Mouse (Mus musculus): Measurements from ENCODE around the gene Sbk3. TPM values are rescaled to one million over a fixed set of nuclear protein-coding genes. Genes with fewer than 3 reads are reported as not detected.

The Sbk3 gene
- not detected for total RNA-seq (2023)

DNA sequence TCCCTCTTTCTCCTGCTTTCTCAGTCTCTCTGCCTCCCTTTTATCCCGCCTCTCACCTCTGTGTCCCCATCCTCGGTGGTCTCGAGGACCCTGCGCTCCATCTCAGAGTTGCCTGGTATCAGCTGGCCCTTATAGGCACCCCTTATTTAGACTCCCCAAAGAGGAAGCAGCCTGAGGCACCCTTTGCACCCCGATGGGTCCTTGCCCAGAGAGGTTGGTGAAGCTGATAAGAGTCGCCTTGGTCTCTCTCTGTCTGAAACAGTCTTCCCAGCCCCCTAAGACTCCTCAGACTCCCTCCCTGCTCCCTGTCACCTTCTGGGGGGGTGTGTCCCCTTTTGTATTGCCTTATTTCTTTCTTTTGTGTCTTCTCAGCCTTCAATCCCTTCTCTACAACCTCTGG is at the start of gene Sbk3:
TSS of gene Sbk3 (minus strand) at position 101 of the 400 bp plus-strand sequence.

DNA sequence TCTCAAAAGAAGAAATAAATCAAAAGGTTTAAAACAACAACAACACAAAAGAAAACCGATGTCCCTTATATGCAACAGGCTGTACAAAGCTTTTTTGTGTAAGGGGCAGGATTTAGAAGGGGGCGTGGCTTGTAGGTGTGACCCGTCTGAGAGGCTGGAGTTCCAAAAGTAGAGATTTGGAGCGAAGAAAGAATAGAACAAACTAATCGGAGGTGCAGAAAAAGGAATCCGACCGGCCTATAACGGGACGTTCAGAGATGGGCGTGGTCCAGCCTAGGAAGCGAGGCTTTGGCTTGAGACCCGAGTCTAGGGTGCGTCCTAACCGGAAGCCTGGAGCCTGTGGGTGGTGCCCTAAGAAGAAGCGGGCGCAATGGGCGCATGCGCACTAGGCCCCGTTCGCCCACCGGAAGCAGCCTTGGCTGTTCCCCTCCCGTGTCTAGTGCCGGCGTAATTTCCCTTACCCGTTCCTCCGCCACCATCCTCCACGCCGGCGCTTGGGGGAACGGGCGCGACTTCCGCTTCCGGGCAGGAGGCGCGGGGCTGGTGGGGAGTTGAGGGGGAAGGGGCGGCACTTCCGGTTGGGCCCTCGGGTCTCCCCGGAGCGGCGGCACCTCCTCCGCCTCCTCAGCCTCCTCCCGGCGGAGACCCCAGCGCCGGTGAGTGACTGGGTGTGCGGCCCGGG is 49.2 kb upstream of the Sbk3 start, which contains the start of the genes Zfp865 and Ccdc106:
TSS of gene Zfp865 (plus strand) at position 377 of the 682 bp plus-strand sequence.
TSS of gene Ccdc106 (plus strand) at position 554 of the 682 bp plus-strand sequence.

DNA sequence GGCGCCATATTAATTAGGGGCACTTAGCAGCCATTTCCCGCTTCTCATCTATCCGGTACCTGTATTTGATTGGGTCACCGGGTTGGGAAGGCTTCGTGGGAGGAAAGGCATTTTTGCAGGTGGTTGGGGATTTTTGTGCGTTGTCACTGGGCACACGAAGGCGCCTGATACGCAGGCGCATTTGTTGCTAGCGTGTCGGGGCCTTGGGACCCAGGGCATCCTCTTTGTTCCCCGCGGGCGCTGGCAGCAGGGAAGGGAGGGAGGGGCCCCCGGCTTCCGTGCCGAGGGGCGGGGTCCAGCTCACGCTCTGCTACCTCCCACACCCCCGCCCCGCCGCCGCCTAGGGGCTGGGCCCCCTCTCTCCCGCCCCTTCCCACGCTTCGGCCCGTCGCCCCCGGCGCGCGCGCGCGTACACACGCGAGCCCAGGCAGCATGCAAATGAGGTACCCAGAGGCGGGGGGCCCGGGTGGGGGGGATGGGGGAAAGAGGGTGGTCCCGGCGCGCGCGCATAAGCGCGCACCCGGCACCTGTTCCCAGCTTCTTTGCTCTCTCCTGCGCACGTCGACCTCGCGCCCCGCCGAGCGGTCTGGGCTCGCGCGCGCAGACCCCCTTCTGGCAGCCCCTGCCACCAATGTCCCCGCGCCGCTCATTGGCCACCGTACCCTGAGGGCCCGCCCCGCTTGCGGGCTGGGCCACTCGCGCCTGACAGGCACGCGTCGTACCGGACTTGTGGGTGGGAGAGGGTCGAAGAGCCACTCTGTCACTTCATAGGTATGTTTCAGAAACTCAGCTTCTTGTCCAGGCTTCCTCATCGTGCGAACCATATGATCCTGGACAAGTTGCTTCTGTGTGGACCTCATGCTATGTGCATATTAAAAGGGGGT is 44.4 kb upstream of the Sbk3 start, which contains the start of gene Gm44973:
TSS of gene Gm44973 (plus strand) at position 379 of the 884 bp plus-strand sequence.

DNA sequence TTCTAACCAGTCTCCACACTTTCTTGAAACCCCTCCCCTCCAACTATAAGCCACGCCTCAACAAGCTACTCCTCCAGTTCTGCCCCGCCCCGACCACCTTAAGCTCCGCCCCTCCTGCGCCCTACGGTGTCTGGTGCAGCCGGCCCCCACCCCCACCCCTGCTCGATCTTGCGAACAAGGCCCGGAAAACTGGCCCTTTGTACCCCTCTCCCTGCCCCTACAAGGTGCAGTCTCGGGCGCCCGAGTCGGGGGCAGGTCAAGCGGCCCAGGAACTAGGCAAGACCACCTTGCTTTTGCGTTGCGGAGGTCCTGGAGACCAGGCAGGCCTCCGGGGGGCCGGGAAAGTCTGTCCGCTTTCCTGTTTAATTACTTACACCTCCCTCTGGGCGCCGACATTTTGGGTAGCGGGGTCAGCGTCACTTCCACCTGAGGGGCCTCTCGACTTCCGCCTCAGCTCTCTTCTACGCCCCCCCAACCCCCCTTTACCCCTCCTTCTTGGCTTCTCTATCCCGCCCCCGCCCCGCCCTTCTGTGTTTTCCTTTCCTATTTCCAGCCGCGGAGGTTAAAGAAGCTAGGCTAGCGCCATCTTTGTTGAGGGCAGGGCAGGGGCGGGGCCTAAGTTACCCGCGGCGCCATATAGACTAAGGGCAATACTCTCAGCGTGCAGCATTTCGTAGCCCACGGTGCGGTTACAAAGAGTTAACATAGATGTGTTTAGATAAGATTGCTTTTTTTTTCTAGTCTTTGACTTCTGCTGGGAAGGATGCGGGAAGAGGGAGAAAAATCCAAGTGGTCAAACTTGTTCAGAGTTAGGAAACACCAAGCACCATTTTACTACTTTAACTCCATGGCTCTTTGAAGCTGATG is 43.5 kb upstream of the Sbk3 start, which contains the start of the genes Zfp524 and Fiz1:
TSS of gene Zfp524 (plus strand) at position 165 of the 867 bp plus-strand sequence.
TSS of gene Fiz1 (minus strand) at position 447 of the 867 bp plus-strand sequence.

DNA sequence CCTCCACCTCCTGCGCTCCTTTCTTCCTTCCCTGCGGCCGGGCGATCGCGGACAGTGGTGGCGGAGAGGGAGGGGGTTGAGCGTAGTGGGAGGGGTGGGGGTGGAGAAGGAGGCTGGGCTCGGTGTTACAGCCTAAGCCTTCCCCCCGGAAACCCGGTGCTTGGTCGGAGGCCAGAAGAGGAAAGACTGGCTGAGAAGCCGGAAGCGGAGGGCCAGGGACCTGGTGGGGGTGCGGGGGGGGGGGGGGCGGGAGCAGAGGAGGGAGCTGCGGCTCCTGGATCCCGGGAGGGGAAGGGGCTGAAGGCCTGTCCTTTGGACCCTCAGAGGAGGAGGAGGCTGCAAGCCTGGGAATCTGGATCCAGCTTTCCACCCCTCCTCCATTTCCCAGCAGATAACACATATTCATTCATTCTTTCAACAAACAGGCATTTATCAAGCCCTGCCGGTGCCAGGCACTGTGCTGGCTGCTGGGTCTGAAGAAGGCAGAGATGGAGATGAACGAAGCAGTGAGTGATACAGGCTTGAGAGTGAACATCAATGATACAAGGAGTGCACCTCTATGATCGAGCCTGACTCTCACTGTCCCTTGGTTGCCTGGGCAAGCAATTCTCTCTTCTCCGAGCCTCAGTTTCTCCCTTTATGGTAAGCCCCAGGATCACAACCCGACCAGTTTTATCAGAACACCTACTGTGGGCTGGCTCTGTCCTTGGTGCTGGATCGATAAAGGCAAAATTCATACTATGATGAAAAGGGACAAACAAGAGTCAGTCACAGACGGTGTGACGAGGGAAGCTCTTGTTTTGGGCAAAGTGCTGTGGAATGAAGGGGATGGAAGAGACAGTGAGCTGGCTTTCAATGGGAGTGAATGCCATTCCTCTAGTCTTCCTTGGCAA is 25.3 kb upstream of the Sbk3 start, which contains the start of gene Zfp579:
TSS of gene Zfp579 (minus strand) at position 156 of the 893 bp plus-strand sequence.

DNA sequence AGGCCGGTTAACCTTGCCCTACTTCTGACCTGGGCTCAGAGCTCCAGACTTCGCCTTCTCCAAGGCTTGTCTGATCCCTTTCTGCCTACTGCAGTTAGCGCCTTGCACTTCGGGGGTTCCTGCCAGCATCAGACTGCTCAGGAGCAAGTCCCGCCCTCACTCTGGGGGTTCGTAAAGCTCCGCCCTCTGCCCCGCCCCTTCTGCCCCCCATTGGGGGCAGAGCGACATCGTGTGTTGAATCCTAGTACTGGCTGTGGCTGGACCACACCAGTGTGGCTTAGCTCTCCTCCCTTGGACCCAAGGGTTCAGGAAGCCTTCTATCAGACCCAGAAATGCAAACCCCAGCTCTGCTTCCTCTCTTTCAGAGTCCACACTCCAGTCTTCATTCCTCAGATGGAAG is 6.7 kb downstream of the Sbk3 start, which contains the start of gene Sbk2:
TSS of gene Sbk2 (minus strand) at position 135 of the 400 bp plus-strand sequence.

DNA sequence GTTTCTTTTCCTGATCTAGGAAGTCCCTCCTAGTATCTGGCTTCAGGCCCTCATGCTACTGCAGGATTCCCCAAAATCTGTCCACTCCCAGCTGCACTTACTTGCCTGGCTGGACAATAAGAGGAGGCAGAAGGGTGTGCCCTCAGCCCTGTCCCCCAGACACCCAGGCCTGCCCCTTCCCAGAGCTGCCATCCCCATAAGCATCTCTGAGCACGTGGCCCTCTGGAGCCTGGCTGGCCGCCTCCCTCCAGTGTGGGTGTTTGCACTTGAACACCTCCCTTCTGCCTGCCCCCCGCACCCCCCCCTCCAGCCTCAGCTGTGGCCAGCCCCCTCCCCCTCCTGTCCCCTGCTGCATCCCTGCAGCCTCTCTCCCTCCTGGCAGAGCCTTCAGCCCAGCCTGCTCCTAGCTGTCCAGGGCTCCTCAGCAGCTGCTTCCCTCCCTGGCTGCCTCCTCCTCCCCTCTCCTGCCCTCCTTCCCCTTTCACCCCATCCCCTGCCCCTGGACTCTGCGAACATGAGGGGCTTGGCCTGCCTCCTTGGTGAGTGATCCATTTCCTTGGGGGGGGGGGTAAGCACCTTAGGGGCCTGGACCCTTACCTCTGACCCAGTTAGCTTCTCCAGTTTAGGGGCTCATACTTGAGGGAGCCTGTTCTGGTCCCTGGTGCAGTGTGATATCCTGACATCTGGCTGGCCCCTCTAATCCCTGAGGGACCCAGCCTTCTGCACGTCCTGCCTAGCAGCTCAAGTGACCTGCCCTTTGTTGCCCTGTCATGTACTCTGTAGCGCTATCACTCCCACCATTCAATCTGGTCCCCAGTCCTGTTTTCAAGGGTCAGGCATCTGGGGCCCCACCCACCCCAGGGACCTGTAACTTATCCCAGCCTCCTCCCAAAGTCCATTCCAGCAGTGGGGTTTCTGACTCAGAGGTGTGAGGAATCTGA is 45.3 kb downstream of the Sbk3 start, which contains the start of gene Ssc5d:
TSS of gene Ssc5d (plus strand) at position 345 of the 941 bp plus-strand sequence.

DNA sequence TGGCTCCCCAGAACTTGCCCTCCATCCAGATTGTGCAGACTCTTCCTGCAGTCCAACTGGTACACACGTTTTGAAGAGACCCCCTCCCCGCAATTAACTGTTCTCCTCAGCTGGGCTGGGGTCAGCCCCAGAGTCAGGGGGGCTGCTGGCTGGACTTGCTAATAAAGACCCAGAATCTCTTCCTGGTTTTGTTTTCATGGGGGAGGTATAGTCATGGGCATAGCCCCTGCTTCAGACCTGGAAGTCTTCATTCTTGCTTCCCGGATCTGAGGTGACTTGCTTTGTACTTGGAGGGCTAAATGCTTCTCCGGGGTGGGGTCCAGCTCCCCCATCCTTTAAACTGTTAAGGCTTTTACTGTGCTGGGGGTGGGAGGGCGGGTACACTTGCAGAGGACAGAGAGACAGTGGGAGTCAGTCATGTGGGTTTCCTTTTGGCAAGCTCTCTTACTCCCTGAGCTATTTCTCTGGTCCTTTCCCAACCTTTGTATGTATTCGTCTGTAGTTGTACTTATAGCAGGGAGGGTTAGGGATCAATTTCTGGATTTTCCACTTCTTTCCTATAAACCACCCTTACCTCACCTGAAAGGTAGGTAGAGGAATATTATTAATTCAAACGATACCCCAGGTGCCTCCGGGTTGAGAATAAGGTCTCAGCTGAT is 49.0 kb downstream of the Sbk3 start, which contains the start of gene Nat14:
TSS of gene Nat14 (plus strand) at position 205 of the 659 bp plus-strand sequence.

Other genes starting within 250 kb of the Sbk3 start
- gene Tmem150b, start 245.9 kb downstream of the Sbk3 start, total RNA-seq (2023) = 1 to 10 TPM; 2.9 to 3.5 TPM
- gene Kmt5c, start 231.1 kb downstream of the Sbk3 start, total RNA-seq (2023) = 100 to 1,000 TPM; 100 to 105 TPM
- 1 to 10 TPM; 2.7 to 6.8 TPM for gene Cox6b2, start 218.1 kb downstream of the Sbk3 start, total RNA-seq (2023)
- gene Fam71e2, start 199.9 kb downstream of the Sbk3 start, total RNA-seq (2023) = not detected
- gene Il11, start 188.3 kb downstream of the Sbk3 start, total RNA-seq (2023) = not detected
- not detected for gene Tmem190, start 188.2 kb downstream of the Sbk3 start, total RNA-seq (2023)
- gene Tmem238, start 181.5 kb downstream of the Sbk3 start, total RNA-seq (2023) = 1 to 10 TPM; 2.2 to 3.2 TPM
- gene Rpl28, start 178.3 kb downstream of the Sbk3 start, total RNA-seq (2023) = 1,000 to 10,000 TPM; 1,616 to 1,738 TPM
- 100 to 1,000 TPM; 115 to 155 TPM for gene Ube2s, start 158.6 kb downstream of the Sbk3 start, total RNA-seq (2023)
- 1 to 10 TPM; 1.5 to 2.2 TPM for gene Shisa7, start 126.5 kb downstream of the Sbk3 start, total RNA-seq (2023)
- gene Isoc2b, start 100.9 kb downstream of the Sbk3 start, total RNA-seq (2023) = 10 to 100 TPM in 1 of 2 experiments, 1 to 10 TPM in 1; 8.1 to 13.1 TPM
- gene Isoc2a, start 94.0 kb downstream of the Sbk3 start, total RNA-seq (2023) = 10 to 100 TPM; 11.1 to 11.2 TPM
- gene Gm36210, start 64.7 kb downstream of the Sbk3 start, total RNA-seq (2023) = not detected
- 10 to 100 TPM; 32.8 to 34.2 TPM for gene Zfp628, start 56.0 kb downstream of the Sbk3 start, total RNA-seq (2023)
- gene Nat14, start 49.1 kb downstream of the Sbk3 start, total RNA-seq (2023) = 10 to 100 TPM in 1 of 2 experiments, 1 to 10 TPM in 1; 6.6 to 10.6 TPM
- under 1 TPM in 1 of 2 experiments, not detected in 1; 0.41 TPM for gene Ssc5d, start 45.4 kb downstream of the Sbk3 start, total RNA-seq (2023)
- gene Sbk2, start 6.8 kb downstream of the Sbk3 start, total RNA-seq (2023) = under 1 TPM; 0.33 to 0.87 TPM
- gene Zfp579, start 25.0 kb upstream of the Sbk3 start, total RNA-seq (2023) = 10 to 100 TPM; 20.7 to 31.7 TPM
- gene Zfp524, start 43.2 kb upstream of the Sbk3 start, total RNA-seq (2023) = 10 to 100 TPM; 10.5 to 12.3 TPM
- 10 to 100 TPM; 54.8 to 57.0 TPM for gene Fiz1, start 43.5 kb upstream of the Sbk3 start, total RNA-seq (2023)
- gene Gm44973, start 44.3 kb upstream of the Sbk3 start, total RNA-seq (2023) = not detected
- 10 to 100 TPM; 47.6 to 56.7 TPM for gene Zfp865, start 49.2 kb upstream of the Sbk3 start, total RNA-seq (2023)
- gene Ccdc106, start 49.4 kb upstream of the Sbk3 start, total RNA-seq (2023) = not detected
- gene 4632433K11Rik, start 63.0 kb upstream of the Sbk3 start, total RNA-seq (2023) = not detected
- gene Zfp784, start 67.3 kb upstream of the Sbk3 start, total RNA-seq (2023) = 1 to 10 TPM; 5.8 to 7.0 TPM
- gene Zfp580, start 80.4 kb upstream of the Sbk3 start, total RNA-seq (2023) = 1 to 10 TPM; 4.0 to 4.5 TPM
- 100 to 1,000 TPM; 521 to 558 TPM for gene U2af2, start 91.0 kb upstream of the Sbk3 start, total RNA-seq (2023)
- 100 to 1,000 TPM; 220 to 234 TPM for gene Epn1, start 109.1 kb upstream of the Sbk3 start, total RNA-seq (2023)
- gene Rfpl4, start 145.8 kb upstream of the Sbk3 start, total RNA-seq (2023) = not detected
- 1 to 10 TPM in 1 of 2 experiments, not detected in 1; 1.1 TPM for gene Rasl2-9, start 154.8 kb upstream of the Sbk3 start, total RNA-seq (2023)
- not detected for gene Vmn1r55, start 178.5 kb upstream of the Sbk3 start, total RNA-seq (2023)
- gene Vmn1r56, start 225.6 kb upstream of the Sbk3 start, total RNA-seq (2023) = not detected
- not detected for gene Vmn1r57, start 247.3 kb upstream of the Sbk3 start, total RNA-seq (2023)

Measured in B cell, adult 67 days (primary cell).